Mouse (Mus musculus): ENCODE measurements at regions not wholly inside any gene's neighbourhood (a gene's known extent, or its start where the extent isn't known, plus 50 kb on each side); places are given as distances from the start of the nearest gene placed in this dataset.
A peak's percentile ranks its signal among the peaks of the same experiment; 100 is the strongest.

- H3K9ac ChIP-seq (ENCODE audit: low read length): no peak overlapping the region
- no peak for TF ChIP-seq CTCF (IDR thresholded peaks at IDR 0.05; ENCODE audit: low read depth)
- TF ChIP-seq EP300 (optimal IDR thresholded peaks at IDR 0.05): no peak
- H3K4me2 ChIP-seq (replicated peaks; ENCODE audit: low read depth): no peak overlapping the region
- no peaks in the 10 kb centered on the region for H3K36me3 ChIP-seq (ENCODE audit: control insufficient read depth, insufficient read depth, low read length)
- no peak for ATAC-seq (ENCODE audit: low FRiP score, low TSS enrichment)
- WGBS: 81% methylated on average over 11 of the region's 11 CpGs
- no peaks in the 10 kb centered on the region for H3K9me3 ChIP-seq (ENCODE audit: control insufficient read depth, low read length)
- H3K27me3 ChIP-seq (ENCODE audit: control insufficient read depth, insufficient read depth, low read length): no peaks in the 10 kb centered on the region
- DNase-seq (ENCODE audit: low spot score): no peak
- H3K4me1 ChIP-seq (replicated peaks; ENCODE audit: control insufficient read depth, insufficient read depth): no peaks in the 10 kb centered on the region
- H3K4me3 ChIP-seq (ENCODE audit: low read depth, low read length): no peak overlapping the region
- H3K27ac ChIP-seq (replicated peaks): no peak overlapping the region
These were observed 241.4 kb downstream of the Lrrn1 start for GRCm38 (mm10) chr6:107770834-107771470.

DNA sequence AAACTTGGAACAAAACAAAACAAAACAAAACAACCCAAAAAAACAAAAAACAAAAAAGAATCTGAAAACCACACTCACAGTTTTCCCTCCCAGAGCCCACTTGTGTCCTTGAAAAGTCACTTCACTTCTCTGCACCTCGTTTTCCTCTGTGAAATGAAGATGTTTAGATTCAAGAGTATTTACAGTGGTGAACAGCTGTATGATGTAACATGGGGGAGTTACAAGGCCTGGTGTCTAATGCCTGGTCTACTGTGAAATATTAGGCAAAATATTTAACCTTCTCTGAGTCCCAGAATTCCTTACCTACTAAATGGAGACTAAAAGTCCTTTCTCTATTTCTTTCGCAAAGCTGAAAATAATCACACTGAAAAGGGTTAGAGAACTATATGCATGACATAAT is 255.4 kb downstream of the Lrrn1 start:
- ATAC-seq (ENCODE audit: low FRiP score, low TSS enrichment) (no peak), DNase-seq (ENCODE audit: low spot score) (no peak)
- H3K4me1 ChIP-seq (replicated peaks; ENCODE audit: control insufficient read depth, insufficient read depth): no peaks in the 10 kb centered on the region
- no peak overlapping the region for H3K4me3 ChIP-seq (ENCODE audit: low read depth, low read length)
- no peak overlapping the region for H3K27ac ChIP-seq (replicated peaks)
- no peaks in the 10 kb centered on the region for H3K36me3 ChIP-seq (ENCODE audit: control insufficient read depth, insufficient read depth, low read length)
- 37% methylated on average over 2 of the region's 2 CpGs for WGBS
- H3K4me2 ChIP-seq (replicated peaks; ENCODE audit: low read depth): no peak overlapping the region
- TF ChIP-seq EP300 (optimal IDR thresholded peaks at IDR 0.05) (no peak), CTCF (IDR thresholded peaks at IDR 0.05; ENCODE audit: low read depth) (no peak)
- H3K9ac ChIP-seq (ENCODE audit: low read length): no peak overlapping the region
- H3K27me3 ChIP-seq (ENCODE audit: control insufficient read depth, insufficient read depth, low read length): no peaks in the 10 kb centered on the region
- no peaks in the 10 kb centered on the region for H3K9me3 ChIP-seq (ENCODE audit: control insufficient read depth, low read length)

DNA sequence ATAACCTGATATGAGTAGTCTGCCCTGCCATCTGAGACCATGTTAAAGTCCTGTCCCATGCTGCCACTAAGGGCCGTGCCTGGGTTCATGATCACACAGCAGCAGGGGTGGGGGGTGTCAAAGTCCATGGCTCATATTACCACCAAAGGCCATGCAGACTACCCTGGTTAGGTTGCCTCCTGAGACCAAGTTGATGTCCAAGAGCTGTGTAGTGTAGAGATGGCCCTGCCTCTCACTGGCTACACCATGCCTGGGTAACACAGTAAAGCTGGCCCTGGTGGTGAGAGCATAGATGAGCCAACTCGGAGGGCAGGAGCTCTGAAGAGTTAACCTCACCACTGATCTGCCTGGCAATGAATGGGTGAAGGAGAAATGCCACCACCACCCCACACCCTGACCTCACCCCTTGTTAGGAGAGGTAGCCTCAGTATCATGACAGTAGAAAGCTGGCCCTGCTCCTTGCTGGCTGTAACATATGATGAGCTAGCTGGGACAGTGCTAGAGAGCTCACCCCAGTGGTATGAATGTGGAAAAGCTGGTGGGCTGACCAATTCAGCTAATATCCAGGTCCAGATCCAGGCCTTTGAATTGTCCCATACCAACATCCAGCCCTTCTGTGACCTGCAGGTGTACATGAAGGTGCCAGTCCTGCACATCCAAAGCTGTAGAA is 258.8 kb downstream of the Lrrn1 start:
- DNase-seq (ENCODE audit: low spot score) (no peak), ATAC-seq (ENCODE audit: low FRiP score, low TSS enrichment) (no peak)
- Histone ChIP-seq H3K27me3 (ENCODE audit: control insufficient read depth, insufficient read depth, low read length) (no peaks in the 10 kb centered on the region), H3K36me3 (ENCODE audit: control insufficient read depth, insufficient read depth, low read length) (no peaks in the 10 kb centered on the region), H3K4me2 (replicated peaks; ENCODE audit: low read depth) (no peak overlapping the region), H3K4me3 (ENCODE audit: low read depth, low read length) (no peak overlapping the region), H3K27ac (replicated peaks) (no peak overlapping the region), H3K4me1 (replicated peaks; ENCODE audit: control insufficient read depth, insufficient read depth) (no peaks in the 10 kb centered on the region), H3K9ac (ENCODE audit: low read length) (no peak overlapping the region), H3K9me3 (ENCODE audit: control insufficient read depth, low read length) (no peaks in the 10 kb centered on the region)
- WGBS: 95% methylated on average over 2 of the region's 2 CpGs
- TF ChIP-seq EP300 (optimal IDR thresholded peaks at IDR 0.05) (no peak), CTCF (IDR thresholded peaks at IDR 0.05; ENCODE audit: low read depth) (peak; percentile 34)

- H3K27me3 ChIP-seq (ENCODE audit: control insufficient read depth, insufficient read depth, low read length): no peaks in the 10 kb centered on the region
- no peak for TF ChIP-seq CTCF (IDR thresholded peaks at IDR 0.05; ENCODE audit: low read depth)
- no peak for TF ChIP-seq EP300 (optimal IDR thresholded peaks at IDR 0.05)
- no peak overlapping the region for H3K4me3 ChIP-seq (ENCODE audit: low read depth, low read length)
- no peak for DNase-seq (ENCODE audit: low spot score)
- H3K36me3 ChIP-seq (ENCODE audit: control insufficient read depth, insufficient read depth, low read length): no peaks in the 10 kb centered on the region
- WGBS: 47% methylated on average over 2 of the region's 2 CpGs
- H3K27ac ChIP-seq (replicated peaks): no peak overlapping the region
- H3K4me1 ChIP-seq (replicated peaks; ENCODE audit: control insufficient read depth, insufficient read depth): no peaks in the 10 kb centered on the region
- no peak overlapping the region for H3K4me2 ChIP-seq (replicated peaks; ENCODE audit: low read depth)
- no peaks in the 10 kb centered on the region for H3K9me3 ChIP-seq (ENCODE audit: control insufficient read depth, low read length)
- no peak for ATAC-seq (ENCODE audit: low FRiP score, low TSS enrichment)
- no peak overlapping the region for H3K9ac ChIP-seq (ENCODE audit: low read length)
These were observed 267.0 kb upstream of the Setmar start for GRCm38 (mm10) chr6:107797845-107798244.

GRCm38 (mm10) chr6:107803056-107803455 is 261.8 kb upstream of the Setmar start:
- DNase-seq (ENCODE audit: low spot score) (no peak), ATAC-seq (ENCODE audit: low FRiP score, low TSS enrichment) (no peak)
- Histone ChIP-seq H3K36me3 (ENCODE audit: control insufficient read depth, insufficient read depth, low read length) (no peaks in the 10 kb centered on the region), H3K4me2 (replicated peaks; ENCODE audit: low read depth) (no peak overlapping the region), H3K27me3 (ENCODE audit: control insufficient read depth, insufficient read depth, low read length) (no peaks in the 10 kb centered on the region), H3K27ac (replicated peaks) (no peak overlapping the region), H3K9ac (ENCODE audit: low read length) (no peak overlapping the region), H3K9me3 (ENCODE audit: control insufficient read depth, low read length) (no peaks in the 10 kb centered on the region), H3K4me1 (replicated peaks; ENCODE audit: control insufficient read depth, insufficient read depth) (no peaks in the 10 kb centered on the region), H3K4me3 (ENCODE audit: low read depth, low read length) (no peak overlapping the region)
- TF ChIP-seq EP300 (optimal IDR thresholded peaks at IDR 0.05) (no peak), CTCF (IDR thresholded peaks at IDR 0.05; ENCODE audit: low read depth) (no peak)
